Mouse (Mus musculus) thymus, adult 2 months (tissue): ENCODE data around the gene Drosha. TPM values are rescaled to one million over a fixed set of nuclear protein-coding genes. Genes with fewer than 3 reads are reported as not detected.

Experiments used
- DNase-seq: peaks from one replicate; pipeline ENCODE4 v3.0.0; 2021
- H3K27ac ChIP-seq: fragments of 200-500 bp; 2 replicates; pipeline ENCODE4 v1.5.1; 2012; ENCODE audit warnings: low read length, control low read depth; ENCODE audit not compliant: control insufficient read depth, insufficient read depth
- H3K27me3 ChIP-seq: fragments of 200-500 bp; 2 replicates; pipeline ENCODE4 v1.6.1; 2012; ENCODE audit warnings: mild to moderate bottlenecking, low read length, moderate library complexity, mixed read lengths; ENCODE audit not compliant: control insufficient read depth, insufficient read depth
- H3K36me3 ChIP-seq: fragments of 200-500 bp; 2 replicates; pipeline ENCODE4 v1.6.1; 2012; ENCODE audit warnings: mild to moderate bottlenecking, low read length, moderate library complexity; ENCODE audit not compliant: control insufficient read depth, insufficient read depth
- H3K4me1 ChIP-seq: fragments of 200-500 bp; replicated peaks from 2 replicates; pipeline ENCODE4 v1.6.1; 2012; ENCODE audit warnings: low read length; ENCODE audit not compliant: control insufficient read depth, insufficient read depth
- H3K4me3 ChIP-seq: fragments of 200-500 bp; 2 replicates; pipeline ENCODE4 v1.5.1; 2012; ENCODE audit warnings: mild to moderate bottlenecking, low read length, control low read depth, moderate library complexity; ENCODE audit not compliant: control insufficient read depth, insufficient read depth
- CTCF ChIP-seq: fragments of 200-500 bp; IDR thresholded peaks from 2 replicates; pipeline ENCODE4 v1.5.1; 2012; ENCODE audit warnings: mild to moderate bottlenecking, control low read depth, low read length, moderate library complexity, borderline replicate concordance; ENCODE audit not compliant: control insufficient read depth, poor library complexity, insufficient read depth; ENCODE audit errors: extremely low read depth
- POLR2A ChIP-seq: fragments of 200-500 bp; IDR thresholded peaks from 2 replicates; pipeline ENCODE4 v1.6.1; 2012; ENCODE audit warnings: mild to moderate bottlenecking, low read length, control low read depth, moderate library complexity; ENCODE audit not compliant: control insufficient read depth, poor library complexity, insufficient read depth; ENCODE audit errors: extremely low read depth
- WGBS: fragments of 180-500 bp; shearing (Covaris S2); methylation state at CpG from one replicate; pipeline ENCODE4 v1.1.7; 2018; 5-methylcytosine and 5-hydroxymethylcytosine counted together
- polyA plus RNA-seq: library from polyadenylated mRNA; depleted of rRNA; stranded (reverse); fragments of >200 nt; gene quantifications from 2 replicates; pipeline ENCODE4 v1.2.3, GENCODE M21; 2012

Gene Drosha
- polyA plus RNA-seq, 1 experiment = 19.5 TPM

GRCm38 (mm10) chr15:12941106-12941505 lies 116.5 kb downstream of the Drosha start:
- no peak for DNase-seq
- no peak overlapping the region for H3K4me3 ChIP-seq
- WGBS = 92% methylated on average over 9 of the region's 9 CpGs
- no peak overlapping the region for H3K27ac ChIP-seq
- H3K27me3 ChIP-seq = no peaks in the 10 kb centered on the region
- H3K36me3 ChIP-seq = no peaks in the 10 kb centered on the region
- TF ChIP-seq POLR2A = no peak
- TF ChIP-seq CTCF = no peak
- H3K4me1 ChIP-seq = no peaks in the 10 kb centered on the region

DNA sequence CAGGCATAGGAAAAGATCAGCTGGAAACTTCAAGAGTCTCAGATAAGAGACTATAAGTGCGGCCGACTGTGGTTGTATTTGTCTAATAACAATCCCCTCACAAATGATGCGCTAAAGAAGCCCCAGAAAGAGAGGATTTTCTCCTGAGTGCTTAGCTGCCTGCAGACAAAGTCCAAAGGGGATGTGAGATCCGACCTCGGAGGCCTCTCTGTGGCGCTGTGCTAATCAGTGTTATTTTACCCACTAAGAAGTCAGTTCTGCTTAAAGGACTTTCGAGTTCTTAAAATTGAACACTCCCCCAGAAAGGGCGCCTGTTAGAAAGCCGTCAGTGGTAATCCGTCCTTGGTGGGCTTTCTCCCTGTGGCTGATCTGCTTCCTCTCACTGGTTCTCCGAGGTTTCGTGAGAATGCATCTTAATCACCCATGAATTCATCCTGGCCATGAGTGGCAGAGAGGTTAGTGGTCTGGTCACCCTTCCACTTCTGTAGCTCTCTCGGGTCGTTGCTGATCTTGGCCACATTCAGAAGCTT lies 117.1 kb downstream of the Drosha start:
- no peaks in the 10 kb centered on the region for H3K4me1 ChIP-seq
- no peak overlapping the region for H3K27ac ChIP-seq
- H3K27me3 ChIP-seq = no peaks in the 10 kb centered on the region
- no peaks in the 10 kb centered on the region for H3K36me3 ChIP-seq
- WGBS = 81% methylated on average over 14 of the region's 14 CpGs
- DNase-seq = no peak
- no peak for TF ChIP-seq POLR2A
- TF ChIP-seq CTCF = no peak
- no peak overlapping the region for H3K4me3 ChIP-seq

GRCm38 (mm10) chr15:12942424-12942823 lies 117.8 kb downstream of the Drosha start:
- no peak for DNase-seq
- TF ChIP-seq CTCF = no peak
- TF ChIP-seq POLR2A = no peak
- Histone ChIP-seq H3K4me3 (no peak overlapping the region), H3K27me3 (no peaks in the 10 kb centered on the region), H3K4me1 (no peaks in the 10 kb centered on the region), H3K36me3 (no peaks in the 10 kb centered on the region), H3K27ac (no peak overlapping the region)
- 92% methylated on average over 4 of the region's 4 CpGs for WGBS

- no peak for DNase-seq
- Histone ChIP-seq H3K4me1 (no peaks in the 10 kb centered on the region), H3K27me3 (no peaks in the 10 kb centered on the region), H3K4me3 (no peak overlapping the region), H3K27ac (no peak overlapping the region), H3K36me3 (no peaks in the 10 kb centered on the region)
- 92% methylated on average over 5 of the region's 5 CpGs for WGBS
- TF ChIP-seq CTCF (no peak), POLR2A (no peak)
These were observed 133.4 kb downstream of the Drosha start for GRCm38 (mm10) chr15:12958051-12958450.

DNA sequence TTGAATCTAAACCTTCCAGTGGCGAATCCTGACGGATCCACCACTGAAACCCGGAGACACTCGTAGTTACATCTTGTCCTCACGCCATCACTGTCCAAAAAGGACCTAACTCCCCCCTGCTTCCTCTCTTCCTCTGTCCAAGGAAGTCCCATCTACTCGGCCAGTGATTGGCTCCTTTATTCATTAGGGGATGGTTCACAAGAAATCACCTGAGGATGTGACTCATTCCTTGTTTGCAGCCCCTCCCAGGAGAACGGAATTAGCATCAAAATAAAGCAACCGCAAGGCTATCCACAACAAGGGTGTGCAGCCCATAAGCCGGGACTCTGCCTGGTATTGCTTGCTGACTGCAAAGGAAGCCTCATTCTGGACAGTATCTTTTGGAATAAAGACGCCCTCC lies 137.6 kb downstream of the Drosha start:
- 89% methylated on average over 10 of the region's 10 CpGs for WGBS
- Histone ChIP-seq H3K36me3 (no peaks in the 10 kb centered on the region), H3K4me3 (no peak overlapping the region), H3K4me1 (no peaks in the 10 kb centered on the region), H3K27me3 (no peaks in the 10 kb centered on the region), H3K27ac (no peak overlapping the region)
- DNase-seq = no peak
- TF ChIP-seq POLR2A (no peak), CTCF (no peak)

- no peak overlapping the region for H3K4me3 ChIP-seq
- TF ChIP-seq POLR2A = no peak
- no peak for TF ChIP-seq CTCF
- H3K4me1 ChIP-seq = no peaks in the 10 kb centered on the region
- H3K36me3 ChIP-seq = no peaks in the 10 kb centered on the region
- no peak overlapping the region for H3K27ac ChIP-seq
- no peak for DNase-seq
- H3K27me3 ChIP-seq = no peaks in the 10 kb centered on the region
- 89% methylated on average over 5 of the region's 5 CpGs for WGBS
These were observed 140.6 kb downstream of the Drosha start for GRCm38 (mm10) chr15:12965209-12965608.

- 92% methylated on average over 8 of the region's 8 CpGs for WGBS
These were observed 144.2 kb downstream of the Drosha start for GRCm38 (mm10) chr15:12968815-12969214.

More at GRCm38 (mm10) chr15:12968815-12969214, 144.2 kb downstream of the Drosha start:
- Histone ChIP-seq H3K27me3 (no peaks in the 10 kb centered on the region), H3K36me3 (no peaks in the 10 kb centered on the region), H3K4me3 (no peak overlapping the region), H3K27ac (no peak overlapping the region), H3K4me1 (no peaks in the 10 kb centered on the region)
- TF ChIP-seq POLR2A (no peak), CTCF (no peak)
- no peak for DNase-seq
